Mouse (Mus musculus): ENCODE measurements around the gene Exoc7. TPM values are rescaled to one million over a fixed set of nuclear protein-coding genes. Genes with fewer than 3 reads are reported as not detected.
A peak's percentile ranks its signal among the peaks of the same experiment; 100 is the strongest.

Gene Exoc7
- total and polyA plus RNA-seq, 3 experiments, result 45.4 to 526 (median 49.0) TPM

DNA sequence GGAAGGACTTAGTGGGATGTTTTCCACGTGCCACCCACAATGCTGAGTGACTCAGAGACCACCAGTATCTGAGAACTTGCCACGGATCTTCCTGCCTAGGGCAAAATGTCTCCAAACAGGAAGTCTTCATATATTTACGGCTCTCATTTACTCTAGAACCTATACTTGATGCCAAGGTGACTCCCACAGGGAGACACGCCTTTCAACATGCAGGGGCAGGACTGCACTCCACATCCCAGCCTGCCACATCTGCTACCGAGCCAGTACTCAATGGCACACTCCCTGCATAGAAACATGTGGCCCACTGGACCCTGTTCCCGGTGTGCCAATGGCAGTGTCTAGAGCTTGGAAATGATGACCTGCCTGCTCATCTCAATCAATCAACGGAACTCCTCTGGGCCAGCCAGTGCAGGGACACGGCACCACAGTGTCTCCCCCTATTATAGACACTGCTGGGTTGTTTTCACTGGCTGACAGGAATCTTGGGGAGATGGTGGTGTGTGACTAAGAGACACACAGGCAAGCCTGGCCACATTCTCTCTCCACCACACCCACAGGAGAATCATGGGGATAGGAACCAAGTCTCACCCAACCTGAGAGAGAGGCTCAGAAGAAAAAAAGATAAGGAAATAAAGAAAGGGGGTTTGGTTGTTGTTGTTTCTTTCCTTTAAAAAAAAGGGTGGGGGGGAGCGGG lies 50.9 kb downstream of the Exoc7 start:
- Histone ChIP-seq H3K79me2 (ENCODE audit: control insufficient read depth, insufficient read depth, low read length, poor library complexity) (no peaks in the 10 kb centered on the region; the same call in 1 of the 2 replicates), H3K4me3 (ENCODE audit: control insufficient read depth in 1 of 2, insufficient read depth in 1 of 2, low read depth in 2 of 2, low read length in 2 of 2) (no peak overlapping the region), H3K9ac (ENCODE audit: control insufficient read depth, low read depth, low read length, poor library complexity, severe bottlenecking) (no peak overlapping the region), H3K9me3 (replicated peaks; ENCODE audit: insufficient read depth, low read length) (no peaks in the 10 kb centered on the region), H3K4me1 (ENCODE audit: control insufficient read depth in 1 of 2, insufficient read depth in 2 of 2, low read length in 2 of 2) (peaks cover 0 to 3% of the 10 kb centered on the region in 2 experiments; a peak in 1 of 4 replicates), H3K27me3 (ENCODE audit: control insufficient read depth in 1 of 2, insufficient read depth in 2 of 2, low read length in 2 of 2) (no peaks in the 10 kb centered on the region), H3K27ac (ENCODE audit: control insufficient read depth, low read depth, low read length) (no peak overlapping the region), H3K36me3 (ENCODE audit: control insufficient read depth in 1 of 2, insufficient read depth in 2 of 2, low read length in 2 of 2) (peaks cover 7 to 38% of the 10 kb centered on the region in 2 experiments)
- no peak for TF ChIP-seq UBTF (IDR thresholded peaks at IDR 0.05; ENCODE audit: borderline replicate concordance, insufficient read depth, low read depth, low read length)
- TF ChIP-seq TBP (IDR thresholded peaks at IDR 0.05; ENCODE audit: low read depth, low read length), result no peak
- no peak for TF ChIP-seq NELFE (IDR thresholded peaks at IDR 0.05; ENCODE audit: low read depth, low read length)
- TF ChIP-seq HCFC1 (IDR thresholded peaks at IDR 0.05; ENCODE audit: low read depth, low read length), result no peak
- TF ChIP-seq GABPA (IDR thresholded peaks at IDR 0.05; ENCODE audit: low read depth, low read length), result no peak
- no peak for TF ChIP-seq JUND (IDR thresholded peaks at IDR 0.05; ENCODE audit: low read depth, low read length)
- no peak for TF ChIP-seq POLR2AphosphoS5 (IDR thresholded peaks at IDR 0.05; ENCODE audit: borderline replicate concordance, low read depth, low read length)
- no peak for TF ChIP-seq ELF1 (IDR thresholded peaks at IDR 0.05; ENCODE audit: low read depth, low read length)
- no peak for TF ChIP-seq CHD2 (IDR thresholded peaks at IDR 0.05; ENCODE audit: low read length)
- TF ChIP-seq EP300 (IDR thresholded peaks at IDR 0.05; ENCODE audit: low read depth in 1 of 2, low read length in 2 of 2), result no peak
- no peak for TF ChIP-seq MAZ (IDR thresholded peaks at IDR 0.05; ENCODE audit: low read depth, low read length)
- no peak for TF ChIP-seq MAFK (IDR thresholded peaks at IDR 0.05; ENCODE audit: borderline replicate concordance, low read depth, low read length)
- TF ChIP-seq ZMIZ1 (IDR thresholded peaks at IDR 0.05; ENCODE audit: low read depth, low read length), result no peak
- TF ChIP-seq TCF12 (IDR thresholded peaks at IDR 0.05; ENCODE audit: low read depth, low read length), result no peak
- TF ChIP-seq POLR2AphosphoS2 (IDR thresholded peaks at IDR 0.05; ENCODE audit: low read length), result no peak
- no peak for TF ChIP-seq MYB (IDR thresholded peaks at IDR 0.05; ENCODE audit: low read depth, low read length)
- DNase-seq (ENCODE audit: low read depth, low spot score), result no peak

DNA sequence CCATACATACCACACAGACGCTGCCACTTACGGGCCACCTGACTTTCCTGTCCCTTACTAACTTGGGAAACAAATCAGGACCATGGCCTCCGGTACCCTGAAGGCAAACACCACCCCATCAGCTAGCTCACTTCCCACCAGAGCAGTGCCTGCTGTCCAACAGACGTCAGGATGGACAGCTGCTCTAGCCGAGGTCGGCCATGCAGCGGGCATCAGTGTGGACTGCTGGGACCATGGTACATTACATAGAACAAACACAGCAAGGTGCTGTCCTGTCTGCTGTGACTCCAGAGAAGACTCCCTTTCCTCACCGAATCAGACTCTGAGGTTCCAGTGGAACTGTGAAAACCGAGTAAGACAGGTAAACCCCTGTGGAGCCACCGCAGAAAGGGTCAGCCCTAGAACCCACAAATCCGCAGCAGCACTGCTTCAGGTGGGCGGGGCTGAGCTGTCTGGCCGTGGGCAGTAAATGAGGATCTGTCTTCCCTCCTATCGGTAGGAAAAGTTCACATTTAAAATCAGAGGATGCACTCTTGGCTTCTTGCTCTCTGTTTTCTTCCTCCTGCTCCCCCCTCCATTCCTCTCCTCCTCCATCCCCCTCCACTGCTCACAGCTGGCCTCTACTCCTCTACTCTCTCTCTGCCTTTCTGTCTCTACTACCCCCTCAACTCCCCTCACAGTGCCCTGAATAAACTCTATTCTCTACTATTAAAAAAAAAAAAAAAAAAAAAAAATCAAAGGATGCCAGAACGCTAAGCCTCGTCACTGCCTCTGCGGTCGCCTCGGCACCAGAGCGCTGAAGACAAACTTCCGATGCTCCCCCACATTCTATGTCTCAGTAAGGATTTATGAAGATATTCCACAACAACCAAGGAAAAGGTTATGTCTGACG lies 51.7 kb downstream of the Exoc7 start:
- Histone ChIP-seq H3K4me3 (ENCODE audit: control insufficient read depth in 1 of 2, insufficient read depth in 1 of 2, low read depth in 2 of 2, low read length in 2 of 2) (no peak overlapping the region), H3K9ac (ENCODE audit: control insufficient read depth, low read depth, low read length, poor library complexity, severe bottlenecking) (no peak overlapping the region), H3K79me2 (ENCODE audit: control insufficient read depth, insufficient read depth, low read length, poor library complexity) (no peaks in the 10 kb centered on the region; the same call in 1 of the 2 replicates), H3K36me3 (ENCODE audit: control insufficient read depth in 1 of 2, insufficient read depth in 2 of 2, low read length in 2 of 2) (peaks cover 7 to 42% of the 10 kb centered on the region in 2 experiments), H3K27ac (ENCODE audit: control insufficient read depth, low read depth, low read length) (peak overlapping the region; percentile 34; the same call in 1 of the 2 replicates), H3K4me1 (ENCODE audit: control insufficient read depth in 1 of 2, insufficient read depth in 2 of 2, low read length in 2 of 2) (peaks cover 0 to 3% of the 10 kb centered on the region in 2 experiments; a peak in 1 of 4 replicates), H3K27me3 (ENCODE audit: control insufficient read depth in 1 of 2, insufficient read depth in 2 of 2, low read length in 2 of 2) (no peaks in the 10 kb centered on the region), H3K9me3 (replicated peaks; ENCODE audit: insufficient read depth, low read length) (no peaks in the 10 kb centered on the region)
- TF ChIP-seq MYB (IDR thresholded peaks at IDR 0.05; ENCODE audit: low read depth, low read length) (no peak), NELFE (IDR thresholded peaks at IDR 0.05; ENCODE audit: low read depth, low read length) (no peak)
- no peak for DNase-seq (ENCODE audit: low read depth, low spot score)
